Mouse (Mus musculus): ENCODE measurements around the gene Eif4g3.

- no peak for TF ChIP-seq CTCF (IDR thresholded peaks at IDR 0.05; ENCODE audit: low read depth, low read length)
- TF ChIP-seq GATA1 (IDR thresholded peaks at IDR 0.05; ENCODE audit: borderline replicate concordance, low read length) = no peak
These were observed 157.2 kb downstream of the Eif4g3 start for GRCm38 (mm10) chr4:138149977-138150376.
